Mouse (Mus musculus) neural tube, embryonic 13.5 days (tissue): ENCODE data around the gene Nedd8. TPM values are rescaled to one million over a fixed set of nuclear protein-coding genes. Genes with fewer than 3 reads are reported as not detected.
A peak's percentile ranks its signal among the peaks of the same experiment; 100 is the strongest.

ENCODE experiments used
- ATAC-seq: fragments of 200-750 bp; cut with Nextera tagmentation; 2 replicates; pipeline ENCODE4 v1.8.0; 2017; ENCODE audit warnings: low read depth, mild to moderate bottlenecking, moderate TSS enrichment, moderate library complexity
- H3K27ac ChIP-seq: fragments of 300-500 bp; sonication (generic); replicated peaks from 2 replicates; pipeline ENCODE4 v1.5.1; 2015; ENCODE audit warnings: moderate library complexity, mild to moderate bottlenecking, inconsistent platforms
- H3K27me3 ChIP-seq: fragments of 300-500 bp; sonication (generic); 2 replicates; pipeline ENCODE4 v1.6.1; 2015; ENCODE audit warnings: mild to moderate bottlenecking, inconsistent platforms
- H3K36me3 ChIP-seq: fragments of 300-500 bp; sonication (generic); 2 replicates; pipeline ENCODE4 v1.6.1; 2015; ENCODE audit warnings: mild to moderate bottlenecking, inconsistent platforms
- H3K4me1 ChIP-seq: fragments of 300-500 bp; sonication (generic); replicated peaks from 2 replicates; pipeline ENCODE4 v1.6.1; 2015; ENCODE audit warnings: inconsistent platforms
- H3K4me2 ChIP-seq: fragments of 300-500 bp; sonication (generic); 2 replicates; pipeline ENCODE4 v1.6.1; 2015; ENCODE audit warnings: inconsistent platforms, mild to moderate bottlenecking, moderate library complexity
- H3K4me3 ChIP-seq: fragments of 300-500 bp; sonication (generic); 2 replicates; pipeline ENCODE4 v1.5.1; 2015; ENCODE audit warnings: mild to moderate bottlenecking, inconsistent platforms
- H3K9ac ChIP-seq: fragments of 300-500 bp; sonication (generic); 2 replicates; pipeline ENCODE4 v1.6.1; 2015; ENCODE audit warnings: moderate library complexity, mild to moderate bottlenecking, inconsistent platforms
- H3K9me3 ChIP-seq: fragments of 300-500 bp; sonication (generic); 2 replicates; pipeline ENCODE4 v1.6.1; 2016; ENCODE audit warnings: inconsistent platforms
- WGBS: fragments of 180-500 bp; shearing (Covaris S2); methylation state at CpG from one replicate; pipeline ENCODE4 v1.1.7; 2015; 5-methylcytosine and 5-hydroxymethylcytosine counted together
- polyA plus RNA-seq: library from polyadenylated mRNA; unstranded; fragments of >200 nt; fragmentation: Nextera tagmentation; extraction: Ambion mirVana; gene quantifications from 2 replicates; pipeline ENCODE4 v1.2.1, GENCODE M21; 2015

The Nedd8 gene
- polyA plus RNA-seq, 1 experiment from 2014 or later, result 603 TPM

DNA sequence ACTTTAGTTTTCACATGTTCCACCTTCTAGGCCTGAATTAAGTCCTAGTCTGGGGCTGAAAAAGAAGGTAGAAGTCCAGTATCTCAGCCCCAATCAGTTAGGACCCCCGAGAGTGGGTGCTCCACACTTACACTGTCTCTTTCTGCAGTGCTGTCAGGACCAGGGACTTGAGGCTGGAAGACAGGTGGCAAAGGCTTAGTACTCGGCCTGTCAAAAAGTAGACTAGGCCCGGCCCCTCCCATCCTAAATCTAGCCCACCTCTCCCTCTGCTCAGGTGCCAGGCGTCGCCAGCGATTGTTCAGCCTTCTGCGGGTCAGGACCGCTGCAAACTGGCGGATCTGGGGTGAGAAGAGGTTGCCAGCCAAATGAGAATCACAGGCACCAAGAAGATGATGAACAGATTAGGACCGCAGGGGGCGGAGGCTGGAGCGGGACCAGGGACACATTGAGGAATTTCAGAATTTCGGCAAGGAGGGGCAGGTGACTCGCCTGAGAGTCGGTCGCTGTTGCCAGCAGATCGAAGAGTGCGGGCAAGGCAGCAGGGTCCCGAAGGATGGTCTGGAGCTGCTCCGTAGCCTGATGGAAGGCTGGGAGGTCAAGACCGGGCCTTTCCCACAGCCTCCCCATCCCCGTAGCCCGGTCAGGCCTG is 36.9 kb downstream of the Nedd8 start:
- H3K36me3 ChIP-seq, result peaks cover 79% of the 10 kb centered on the region

DNA sequence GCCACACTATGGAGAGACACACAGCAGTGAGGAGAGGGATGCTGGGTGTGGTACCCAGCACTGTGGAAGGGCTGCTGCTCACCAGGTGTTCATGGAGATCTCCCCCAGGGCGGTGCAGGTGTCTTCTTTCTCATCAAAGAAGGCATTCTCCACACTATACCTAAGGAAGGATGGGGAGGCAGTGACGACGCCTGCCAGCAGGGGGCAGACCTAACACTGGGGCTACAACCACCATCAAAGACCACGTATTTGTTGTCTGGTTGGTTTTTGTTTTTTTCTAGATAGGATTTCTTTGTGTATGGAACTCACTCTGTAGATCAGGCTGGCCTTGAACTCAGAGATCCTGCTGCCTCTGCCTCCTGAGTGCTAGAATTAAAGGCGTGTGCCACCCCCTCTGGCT is 42.6 kb downstream of the Nedd8 start:
- WGBS, result 57% methylated on average over 5 of the region's 5 CpGs
- no peak for ATAC-seq
- peaks cover 98% of the 10 kb centered on the region for H3K36me3 ChIP-seq
- H3K27ac ChIP-seq, result no peak overlapping the region
- H3K4me2 ChIP-seq, result no peak overlapping the region
- H3K27me3 ChIP-seq, result no peaks in the 10 kb centered on the region
- H3K4me1 ChIP-seq, result peaks cover 6% of the 10 kb centered on the region
- no peaks in the 10 kb centered on the region for H3K9me3 ChIP-seq
- no peak overlapping the region for H3K4me3 ChIP-seq
- no peak overlapping the region for H3K9ac ChIP-seq

More for the DNA sequence above, 36.9 kb downstream of the Nedd8 start:
- peak overlapping the region; percentile 83 for H3K9ac ChIP-seq
- H3K27me3 ChIP-seq, result no peaks in the 10 kb centered on the region
- peak overlapping the region; percentile 85 for H3K27ac ChIP-seq
- ATAC-seq, result no peak; the same call in none of the 2 replicates
- peaks cover 23% of the 10 kb centered on the region for H3K4me1 ChIP-seq
- peak overlapping the region; percentile 73 for H3K4me3 ChIP-seq
- no peaks in the 10 kb centered on the region for H3K9me3 ChIP-seq
- H3K4me2 ChIP-seq, result peak overlapping the region; percentile 95
- 4% methylated on average over 23 of the region's 23 CpGs for WGBS

DNA sequence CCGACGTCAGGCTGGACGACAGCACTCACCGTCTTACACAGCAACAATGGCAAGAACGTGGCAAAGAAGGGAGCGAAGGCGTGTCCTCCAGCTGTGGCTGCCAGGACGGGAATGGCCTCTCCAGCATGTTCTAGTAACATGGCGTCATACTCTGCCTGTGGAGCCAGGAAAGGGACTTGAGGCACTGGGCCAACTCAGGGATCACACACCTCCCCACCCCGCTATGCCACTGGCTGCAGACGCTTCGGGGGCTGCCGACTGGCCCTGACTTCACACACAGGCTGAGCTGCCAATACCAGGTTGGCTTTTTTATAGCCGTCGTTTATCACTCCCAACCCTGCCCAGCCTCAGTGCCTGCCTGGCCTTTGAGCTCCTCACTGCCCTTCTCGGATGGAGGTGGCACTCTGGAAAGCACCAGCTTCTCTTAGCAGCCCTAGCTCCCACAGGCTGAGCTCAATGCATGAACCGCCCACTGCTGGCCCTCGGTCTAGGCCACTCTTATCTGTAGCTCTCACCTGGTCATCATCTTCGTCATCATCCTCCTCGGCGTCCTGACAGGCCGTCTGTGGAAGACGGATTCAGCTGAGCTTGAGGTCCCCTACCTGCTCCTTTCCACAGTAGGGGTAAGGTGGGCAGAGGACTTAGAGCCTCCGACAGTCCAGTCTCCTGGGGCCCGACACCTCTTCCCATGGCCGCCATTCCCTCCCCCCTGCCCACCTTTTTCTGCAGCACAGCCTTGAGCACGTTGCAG is 43.7 kb downstream of the Nedd8 start:
- Histone ChIP-seq H3K4me2 (no peak overlapping the region), H3K27me3 (no peaks in the 10 kb centered on the region), H3K36me3 (peaks cover 99% of the 10 kb centered on the region), H3K27ac (no peak overlapping the region), H3K9me3 (no peaks in the 10 kb centered on the region), H3K4me3 (no peak overlapping the region), H3K4me1 (no peaks in the 10 kb centered on the region), H3K9ac (no peak overlapping the region)
- WGBS, result 81% methylated on average over 27 of the region's 27 CpGs
- ATAC-seq, result no peak

DNA sequence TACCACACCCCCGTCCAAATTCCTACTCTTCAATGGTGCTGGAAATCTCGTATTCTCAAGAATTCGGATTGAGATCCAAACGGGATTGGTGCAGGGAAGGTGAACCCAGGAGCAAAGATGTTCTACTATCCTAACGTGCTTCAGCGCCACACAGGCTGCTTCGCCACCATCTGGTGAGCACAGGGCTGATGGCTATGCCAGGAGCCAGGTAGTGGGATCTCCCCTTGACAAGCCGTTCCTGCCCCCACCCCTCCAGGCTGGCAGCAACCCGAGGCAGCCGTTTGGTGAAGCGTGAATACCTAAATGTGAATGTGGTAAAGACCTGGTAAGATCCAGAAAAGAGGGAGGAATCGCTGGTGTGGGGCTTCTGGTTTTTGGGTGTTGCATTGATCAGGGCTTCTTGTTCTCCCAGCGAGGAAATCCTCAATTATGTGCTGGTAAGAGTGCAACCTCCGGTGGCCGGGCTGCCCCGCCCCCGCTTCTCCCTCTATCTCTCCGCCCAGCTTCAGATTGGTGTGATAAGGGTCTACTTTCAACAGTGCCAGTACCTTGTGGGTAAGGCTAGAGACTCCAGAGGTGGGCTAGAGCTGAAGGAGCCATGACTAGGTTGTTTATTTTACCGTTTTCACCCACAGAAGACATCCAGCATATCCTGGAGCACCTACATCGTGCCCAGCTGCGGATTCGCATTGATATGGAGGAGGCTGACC is 53.3 kb downstream of the Nedd8 start:
- Histone ChIP-seq H3K4me2 (peak overlapping the region; percentile 44), H3K27ac (peak overlapping the region; percentile 30; the same call in 1 of the 2 replicates), H3K9ac (peak overlapping the region; percentile 57), H3K4me3 (peak overlapping the region; percentile 36), H3K27me3 (no peaks in the 10 kb centered on the region), H3K36me3 (0 out of 2 replicates have a peak, but pooled peaks cover 4% of the 10 kb centered on the region), H3K4me1 (0 out of 2 replicates have a peak, but pooled peaks cover 4% of the 10 kb centered on the region), H3K9me3 (no peaks in the 10 kb centered on the region)
- peak; percentile 76; the same call in 1 of the 2 replicates for ATAC-seq
- 57% methylated on average over 22 of the region's 22 CpGs for WGBS

- Histone ChIP-seq H3K27ac (peak within 1 kb of the TSS; percentile 30; the same call in 1 of the 2 replicates), H3K4me3 (peak within 1 kb of the TSS; percentile 36), H3K27me3 (no peaks in the 10 kb centered on the region), H3K9me3 (no peaks in the 10 kb centered on the region), H3K4me1 (0 out of 2 replicates have a peak, but pooled peaks cover 4% of the 10 kb centered on the region), H3K36me3 (no peaks in the 10 kb centered on the region), H3K9ac (peak within 1 kb of the TSS; percentile 57), H3K4me2 (peak within 1 kb of the TSS; percentile 44)
- WGBS, result 19% methylated on average over 21 of the region's 21 CpGs
- ATAC-seq, result peak; percentile 85
These were observed 54.1 kb downstream of the Nedd8 start, which contains the start of gene Rec8 for GRCm38 (mm10) chr14:55617822-55618221. Gene Rec8, plus strand, starts transcription at chr14:55618037.

- Histone ChIP-seq H3K9ac (no peak overlapping the region), H3K27me3 (no peaks in the 10 kb centered on the region), H3K4me2 (no peak overlapping the region), H3K36me3 (no peaks in the 10 kb centered on the region), H3K4me1 (0 out of 2 replicates have a peak, but pooled peaks cover 4% of the 10 kb centered on the region), H3K4me3 (no peak overlapping the region), H3K9me3 (no peaks in the 10 kb centered on the region), H3K27ac (no peak overlapping the region)
- 73% methylated on average over 2 of the region's 2 CpGs for WGBS
- no peak for ATAC-seq
These were observed 55.1 kb downstream of the Nedd8 start for GRCm38 (mm10) chr14:55616844-55617243.

- Histone ChIP-seq H3K9ac (no peak overlapping the region), H3K9me3 (no peaks in the 10 kb centered on the region), H3K36me3 (0 out of 2 replicates have a peak, but pooled peaks cover 2% of the 10 kb centered on the region), H3K27me3 (no peaks in the 10 kb centered on the region), H3K27ac (no peak overlapping the region), H3K4me1 (0 out of 2 replicates have a peak, but pooled peaks cover 4% of the 10 kb centered on the region), H3K4me3 (no peak overlapping the region), H3K4me2 (no peak overlapping the region)
- no peak for ATAC-seq
- WGBS, result 63% methylated on average over 2 of the region's 2 CpGs
These were observed 56.0 kb downstream of the Nedd8 start for GRCm38 (mm10) chr14:55615876-55616275.

DNA sequence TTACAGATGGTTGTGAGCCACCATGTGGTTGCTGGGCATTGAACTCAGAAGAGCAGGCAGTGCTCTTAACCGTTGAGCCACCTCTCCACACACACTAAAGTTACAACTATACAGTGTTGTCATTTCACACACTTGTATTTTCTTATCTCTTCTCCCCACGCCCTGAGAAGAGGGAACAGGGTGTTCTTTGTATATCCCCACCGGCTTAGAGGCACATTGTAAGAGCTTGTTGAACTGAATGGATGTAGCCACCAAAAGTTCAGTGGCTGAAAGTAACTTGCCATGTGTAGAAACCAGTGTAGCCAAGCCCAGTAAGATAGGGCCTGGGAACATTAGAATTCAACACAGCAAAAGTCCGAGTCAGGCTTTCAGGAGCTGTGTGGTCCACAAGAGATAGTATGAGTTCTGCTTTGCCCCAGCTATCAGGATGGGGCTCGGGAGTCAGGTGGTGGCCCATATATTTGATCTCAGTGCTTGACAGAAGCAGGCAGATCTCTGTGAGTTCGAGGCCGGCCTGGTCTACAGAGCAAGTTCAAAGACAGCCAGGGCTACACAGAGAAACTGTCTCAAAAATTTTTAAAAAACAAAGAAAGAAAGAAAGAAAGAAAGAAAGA is 57.3 kb downstream of the Nedd8 start:
- Histone ChIP-seq H3K9ac (no peak overlapping the region), H3K36me3 (peaks cover 11% of the 10 kb centered on the region), H3K4me2 (no peak overlapping the region), H3K9me3 (no peaks in the 10 kb centered on the region), H3K27ac (no peak overlapping the region), H3K4me1 (0 out of 2 replicates have a peak, but pooled peaks cover 4% of the 10 kb centered on the region), H3K27me3 (no peaks in the 10 kb centered on the region), H3K4me3 (no peak overlapping the region)
- ATAC-seq, result no peak
- 83% methylated on average over 7 of the region's 7 CpGs for WGBS

DNA sequence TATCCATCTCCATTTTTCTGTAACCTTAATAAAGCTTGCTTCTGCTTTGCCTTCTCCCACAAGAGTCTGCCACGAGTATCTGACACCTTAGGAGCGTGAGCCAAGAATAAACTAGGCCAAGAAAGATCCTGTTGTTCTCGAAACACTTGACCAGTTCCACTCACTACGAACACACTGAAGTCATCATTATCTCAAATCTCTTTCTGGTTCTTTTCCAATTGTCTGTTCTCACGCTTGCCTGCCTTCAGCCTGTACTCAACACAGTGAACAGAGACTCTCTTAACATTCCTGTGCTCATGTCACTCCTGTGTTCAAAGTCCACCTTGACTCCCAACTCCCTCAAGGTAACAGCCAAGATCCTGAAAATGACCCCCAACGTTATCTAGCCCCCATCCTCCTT is 58.6 kb downstream of the Nedd8 start:
- Histone ChIP-seq H3K4me1 (0 out of 2 replicates have a peak, but pooled peaks cover 4% of the 10 kb centered on the region), H3K9me3 (no peaks in the 10 kb centered on the region), H3K9ac (no peak overlapping the region), H3K4me2 (no peak overlapping the region), H3K27me3 (no peaks in the 10 kb centered on the region), H3K36me3 (peaks cover 24% of the 10 kb centered on the region), H3K27ac (no peak overlapping the region), H3K4me3 (no peak overlapping the region)
- 80% methylated on average over 6 of the region's 6 CpGs for WGBS
- ATAC-seq, result no peak
